Mouse (Mus musculus): ENCODE measurements around the gene Olfr1218. TPM values are rescaled to one million over a fixed set of nuclear protein-coding genes. Genes with fewer than 3 reads are reported as not detected.

Gene Olfr1218
- not detected in 2 replicates for total RNA-seq (2014; fragmentation: Nextera tagmentation)
- 0.23 and 0.27 TPM in 2 replicates for total RNA-seq (2017)
- polyA plus RNA-seq (2012) = not detected in 2 replicates

GRCm38 (mm10) chr2:89061087-89061486 lies at the start of gene Olfr1218:
Gene Olfr1218, minus strand, starts transcription at chr2:89061187.
- no peak for DNase-seq (ENCODE audit: low spot score)
- Histone ChIP-seq H3K27me3 (ENCODE audit: insufficient read depth, low read length) (no peaks in the 10 kb centered on the region), H3K4me1 (ENCODE audit: insufficient read depth, low read depth, low read length) (no peaks in the 10 kb centered on the region), H3K36me3 (replicated peaks) (no peaks in the 10 kb centered on the region), H3K4me3 (ENCODE audit: low read depth, low read length) (no peak within 1 kb of the TSS), H3K9me3 (replicated peaks) (no peaks in the 10 kb centered on the region)
- TF ChIP-seq CTCF (IDR thresholded peaks at IDR 0.05; ENCODE audit: low read depth, low read length) = no peak
- no peak for TF ChIP-seq GATA2 (IDR thresholded peaks at IDR 0.05; ENCODE audit: borderline replicate concordance, low read depth, low read length)
- no peak for TF ChIP-seq TAL1 (conservative IDR thresholded peaks at IDR 0.05; ENCODE audit: low read depth, low read length)
- TF ChIP-seq POLR2AphosphoS5 (IDR thresholded peaks at IDR 0.05; ENCODE audit: insufficient replicate concordance, low read depth, low read length) = no peak
- TF ChIP-seq GATA1 (IDR thresholded peaks at IDR 0.05; ENCODE audit: borderline replicate concordance, low read length) = no peak
- ATAC-seq (ENCODE audit: extremely low read depth, insufficient number of reproducible peaks, low FRiP score, poor library complexity, severe bottlenecking) = no peak

GRCm38 (mm10) chr2:89106735-89107134 lies 45.7 kb upstream of the Olfr1218 start, which contains the start of gene Olfr1220:
Gene Olfr1220, minus strand, starts transcription at chr2:89106835.
- no peaks in the 10 kb centered on the region for H3K4me1 ChIP-seq (ENCODE audit: insufficient read depth, low read depth, low read length)
- H3K9me3 ChIP-seq (replicated peaks) = 0 out of 2 replicates have a peak, but pooled peaks cover 2% of the 10 kb centered on the region
- no peaks in the 10 kb centered on the region for H3K36me3 ChIP-seq (replicated peaks)
- DNase-seq (ENCODE audit: low spot score) (no peak), ATAC-seq (ENCODE audit: extremely low read depth, insufficient number of reproducible peaks, low FRiP score, poor library complexity, severe bottlenecking) (no peak)
- no peaks in the 10 kb centered on the region for H3K27me3 ChIP-seq (ENCODE audit: insufficient read depth, low read length)
- TF ChIP-seq CTCF (IDR thresholded peaks at IDR 0.05; ENCODE audit: low read depth, low read length) (no peak), TAL1 (conservative IDR thresholded peaks at IDR 0.05; ENCODE audit: low read depth, low read length) (no peak), POLR2AphosphoS5 (IDR thresholded peaks at IDR 0.05; ENCODE audit: insufficient replicate concordance, low read depth, low read length) (no peak)
- H3K4me3 ChIP-seq (ENCODE audit: low read depth, low read length) = no peak within 1 kb of the TSS

GRCm38 (mm10) chr2:89105651-89106050 lies 44.7 kb upstream of the Olfr1218 start:
- Histone ChIP-seq H3K27me3 (ENCODE audit: insufficient read depth, low read length) (no peaks in the 10 kb centered on the region), H3K36me3 (replicated peaks) (no peaks in the 10 kb centered on the region), H3K4me3 (ENCODE audit: low read depth, low read length) (no peak overlapping the region), H3K4me1 (ENCODE audit: insufficient read depth, low read depth, low read length) (no peaks in the 10 kb centered on the region), H3K9me3 (replicated peaks) (0 out of 2 replicates have a peak, but pooled peaks cover 2% of the 10 kb centered on the region)
- DNase-seq (ENCODE audit: low spot score) (no peak), ATAC-seq (ENCODE audit: extremely low read depth, insufficient number of reproducible peaks, low FRiP score, poor library complexity, severe bottlenecking) (no peak)
- TF ChIP-seq POLR2AphosphoS5 (IDR thresholded peaks at IDR 0.05; ENCODE audit: insufficient replicate concordance, low read depth, low read length) (no peak), GATA1 (IDR thresholded peaks at IDR 0.05; ENCODE audit: borderline replicate concordance, low read length) (no peak), CTCF (IDR thresholded peaks at IDR 0.05; ENCODE audit: low read depth, low read length) (no peak), GATA2 (IDR thresholded peaks at IDR 0.05; ENCODE audit: borderline replicate concordance, low read depth, low read length) (no peak), TAL1 (conservative IDR thresholded peaks at IDR 0.05; ENCODE audit: low read depth, low read length) (no peak)

- no peaks in the 10 kb centered on the region for H3K36me3 ChIP-seq (replicated peaks)
- peaks cover 7% of the 10 kb centered on the region; the same call in 1 of the 2 replicates for H3K9me3 ChIP-seq (replicated peaks)
- no peaks in the 10 kb centered on the region for H3K27me3 ChIP-seq (ENCODE audit: insufficient read depth, low read length)
- DNase-seq (ENCODE audit: low spot score) (no peak), ATAC-seq (ENCODE audit: extremely low read depth, insufficient number of reproducible peaks, low FRiP score, poor library complexity, severe bottlenecking) (no peak)
- H3K4me1 ChIP-seq (ENCODE audit: insufficient read depth, low read depth, low read length) = no peaks in the 10 kb centered on the region
- no peak for TF ChIP-seq TAL1 (conservative IDR thresholded peaks at IDR 0.05; ENCODE audit: low read depth, low read length)
- H3K4me3 ChIP-seq (ENCODE audit: low read depth, low read length) = no peak overlapping the region
Observed at GRCm38 (mm10) chr2:89093848-89094247, 32.9 kb upstream of the Olfr1218 start.

GRCm38 (mm10) chr2:89083413-89083812 lies 22.4 kb upstream of the Olfr1218 start, which contains the start of gene Olfr1219:
Gene Olfr1219, minus strand, starts transcription at chr2:89083513.
- no peak for ATAC-seq (ENCODE audit: extremely low read depth, insufficient number of reproducible peaks, low FRiP score, poor library complexity, severe bottlenecking)
- H3K36me3 ChIP-seq (replicated peaks) = no peaks in the 10 kb centered on the region
- no peaks in the 10 kb centered on the region for H3K4me1 ChIP-seq (ENCODE audit: insufficient read depth, low read depth, low read length)
- DNase-seq (ENCODE audit: low spot score) = no peak
- TF ChIP-seq CTCF (IDR thresholded peaks at IDR 0.05; ENCODE audit: low read depth, low read length) (no peak), GATA2 (IDR thresholded peaks at IDR 0.05; ENCODE audit: borderline replicate concordance, low read depth, low read length) (no peak), POLR2AphosphoS5 (IDR thresholded peaks at IDR 0.05; ENCODE audit: insufficient replicate concordance, low read depth, low read length) (no peak), TAL1 (conservative IDR thresholded peaks at IDR 0.05; ENCODE audit: low read depth, low read length) (no peak), GATA1 (IDR thresholded peaks at IDR 0.05; ENCODE audit: borderline replicate concordance, low read length) (no peak)
- H3K4me3 ChIP-seq (ENCODE audit: low read depth, low read length) = no peak within 1 kb of the TSS
- no peaks in the 10 kb centered on the region; the same call in 1 of the 2 replicates for H3K9me3 ChIP-seq (replicated peaks)
- H3K27me3 ChIP-seq (ENCODE audit: insufficient read depth, low read length) = no peaks in the 10 kb centered on the region

GRCm38 (mm10) chr2:89081487-89081886 lies 20.5 kb upstream of the Olfr1218 start:
- Histone ChIP-seq H3K4me1 (ENCODE audit: insufficient read depth, low read depth, low read length) (no peaks in the 10 kb centered on the region), H3K27me3 (ENCODE audit: insufficient read depth, low read length) (no peaks in the 10 kb centered on the region), H3K9me3 (replicated peaks) (no peaks in the 10 kb centered on the region; the same call in 1 of the 2 replicates), H3K4me3 (ENCODE audit: low read depth, low read length) (no peak overlapping the region), H3K36me3 (replicated peaks) (no peaks in the 10 kb centered on the region)
- TF ChIP-seq CTCF (IDR thresholded peaks at IDR 0.05; ENCODE audit: low read depth, low read length) (no peak), GATA1 (IDR thresholded peaks at IDR 0.05; ENCODE audit: borderline replicate concordance, low read length) (no peak), TAL1 (conservative IDR thresholded peaks at IDR 0.05; ENCODE audit: low read depth, low read length) (no peak), POLR2AphosphoS5 (IDR thresholded peaks at IDR 0.05; ENCODE audit: insufficient replicate concordance, low read depth, low read length) (no peak), GATA2 (IDR thresholded peaks at IDR 0.05; ENCODE audit: borderline replicate concordance, low read depth, low read length) (no peak)
- ATAC-seq (ENCODE audit: extremely low read depth, insufficient number of reproducible peaks, low FRiP score, poor library complexity, severe bottlenecking) (no peak), DNase-seq (ENCODE audit: low spot score) (no peak)

All from G1E (cell line).